Mouse (Mus musculus) myocyte (in vitro differentiated cells): ENCODE results near the gene Hcar2. TPM values are rescaled to one million over a fixed set of nuclear protein-coding genes. Genes with fewer than 3 reads are reported as not detected.

Experiments used
- H3K27me3 ChIP-seq: one replicate; pipeline ENCODE4 v1.6.1; 2011; ENCODE audit not compliant: control insufficient read depth, insufficient read depth, insufficient read length
- H3K36me3 ChIP-seq: one replicate; pipeline ENCODE4 v1.6.1; 2011; ENCODE audit not compliant: control insufficient read depth, insufficient read depth
- H3K4me2 ChIP-seq: one replicate; pipeline ENCODE4 v1.6.1; 2011; ENCODE audit warnings: low read depth, control low read depth
- H3K4me3 ChIP-seq: one replicate; pipeline ENCODE4 v1.5.1; 2011; ENCODE audit warnings: mild to moderate bottlenecking, control low read depth, moderate library complexity
- H3K79me2 ChIP-seq: one replicate; pipeline ENCODE4 v1.6.1; 2011; ENCODE audit not compliant: control insufficient read depth, insufficient read depth
- H3ac ChIP-seq: one replicate; pipeline ENCODE4 v1.6.1; 2011; ENCODE audit not compliant: control insufficient read depth, insufficient read length
- CEBPB ChIP-seq: IDR thresholded peaks from 2 replicates; pipeline ENCODE4 v1.6.1; 2011; ENCODE audit warnings: mild to moderate bottlenecking, moderate library complexity; ENCODE audit not compliant: poor library complexity, insufficient read depth, severe bottlenecking
- E2F4 ChIP-seq: IDR thresholded peaks from one replicate; pipeline ENCODE4 v1.6.1; 2011; ENCODE audit warnings: mild to moderate bottlenecking, control low read depth, moderate library complexity; ENCODE audit not compliant: insufficient read depth
- MAX ChIP-seq: IDR thresholded peaks from one replicate; pipeline ENCODE4 v1.6.1; 2011; ENCODE audit warnings: low read depth, mild to moderate bottlenecking, control low read depth
- MYOD1 ChIP-seq, 3 experiments: IDR thresholded peaks; one replicate each; pipeline ENCODE4 v1.6.1; 2011; ENCODE audit warnings: control low read depth in 2 of 3, low read depth in 2 of 3, mild to moderate bottlenecking in 2 of 3, moderate library complexity in 1 of 3; ENCODE audit not compliant: insufficient read length in 2 of 3, control insufficient read depth in 1 of 3
- MYOG ChIP-seq, 3 experiments: IDR thresholded peaks; one replicate each; pipeline ENCODE4 v1.6.1; 2011; ENCODE audit warnings: control low read depth in 2 of 3, low read depth in 2 of 3, mild to moderate bottlenecking in 2 of 3; ENCODE audit not compliant: insufficient read length in 2 of 3, control insufficient read depth in 1 of 3, insufficient read depth in 1 of 3
- POLR2A ChIP-seq: IDR thresholded peaks from one replicate; pipeline ENCODE4 v1.6.1; 2011; ENCODE audit warnings: low read depth, mild to moderate bottlenecking, control low read depth, moderate library complexity; ENCODE audit not compliant: insufficient read length
- POLR2AphosphoS2 ChIP-seq: IDR thresholded peaks from one replicate; pipeline ENCODE4 v1.6.1; 2011; ENCODE audit warnings: low read depth, control low read depth; ENCODE audit not compliant: insufficient read length
- REST ChIP-seq: IDR thresholded peaks from one replicate; pipeline ENCODE4 v1.6.1; 2011; ENCODE audit warnings: mild to moderate bottlenecking, control low read depth, moderate library complexity; ENCODE audit not compliant: insufficient read depth, insufficient read length
- SRF ChIP-seq: IDR thresholded peaks from one replicate; pipeline ENCODE4 v1.6.1; 2011; ENCODE audit warnings: low read depth; ENCODE audit not compliant: control insufficient read depth, insufficient read length
- TCF12 ChIP-seq: IDR thresholded peaks from one replicate; pipeline ENCODE4 v1.6.1; 2011; ENCODE audit warnings: mild to moderate bottlenecking, control low read depth; ENCODE audit not compliant: poor library complexity, insufficient read depth, severe bottlenecking
- TCF3 ChIP-seq: IDR thresholded peaks from one replicate; pipeline ENCODE4 v1.6.1; 2011; ENCODE audit warnings: low read depth, control low read depth; ENCODE audit not compliant: insufficient read length
- USF1 ChIP-seq: IDR thresholded peaks from one replicate; pipeline ENCODE4 v1.6.1; 2011; ENCODE audit warnings: low read depth, mild to moderate bottlenecking, control low read depth, moderate library complexity
- polyA plus RNA-seq: library from polyadenylated mRNA; unstranded; fragments of >200 nt; fragmentation: generic; extraction: Trizol; gene quantifications from one replicate; pipeline ENCODE4 v1.2.1, GENCODE M21; 2012; ENCODE audit warnings: missing spikeins

Gene Hcar2
- polyA plus RNA-seq, 1 experiment: not detected

DNA sequence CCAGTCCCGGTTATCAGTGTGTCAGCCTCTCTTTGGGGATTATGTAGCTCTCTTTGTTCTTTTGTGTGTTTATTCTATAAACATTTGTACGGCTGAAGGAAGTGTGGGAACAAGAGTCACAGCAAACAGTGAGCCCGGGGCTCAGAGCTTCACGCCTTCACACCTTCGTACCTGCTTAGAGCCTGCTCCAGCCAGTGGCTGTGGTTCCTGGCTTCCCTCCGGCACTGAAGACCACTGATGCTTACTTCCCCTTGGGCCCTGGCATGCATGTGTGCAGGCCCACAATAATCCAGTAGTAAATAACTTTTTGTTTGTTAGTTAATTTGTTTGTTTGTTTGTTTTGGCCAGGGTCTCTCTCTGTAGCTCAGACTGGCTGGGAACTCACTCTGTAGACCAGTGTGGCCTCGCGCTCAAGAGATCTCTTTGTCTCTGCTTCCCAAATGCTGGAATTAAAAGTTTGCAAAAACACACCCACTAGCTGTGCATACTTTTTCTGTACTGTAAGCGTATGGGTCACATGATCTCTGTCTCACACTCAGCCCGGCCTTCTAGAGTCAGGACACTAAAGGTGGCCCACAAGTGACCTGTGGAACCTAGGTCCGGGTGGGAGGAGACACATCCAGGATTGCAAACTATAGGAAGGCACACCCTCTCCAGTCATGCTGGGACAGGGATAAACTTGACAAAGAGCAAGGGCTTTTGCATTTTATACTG lies 22.9 kb downstream of the Hcar2 start:
- Histone ChIP-seq H3K4me3 (no peak overlapping the region), H3K79me2 (no peaks in the 10 kb centered on the region), H3K27me3 (no peaks in the 10 kb centered on the region), H3ac (no peak overlapping the region), H3K36me3 (no peaks in the 10 kb centered on the region), H3K4me2 (no peak overlapping the region)
- TF ChIP-seq TCF12 (no peak), SRF (no peak), USF1 (no peak), E2F4 (no peak), TCF3 (no peak), MAX (no peak), POLR2A (no peak), MYOG (IDR thresholded peaks at IDR 0.05; ENCODE audit: control insufficient read depth in 1 of 3, insufficient read depth in 1 of 3, insufficient read length in 2 of 3, low read depth in 2 of 3) (no peak), POLR2AphosphoS2 (no peak), REST (no peak), MYOD1 (IDR thresholded peaks at IDR 0.05; ENCODE audit: control insufficient read depth in 1 of 3, insufficient read length in 2 of 3, low read depth in 2 of 3) (no peak), CEBPB (no peak)

DNA sequence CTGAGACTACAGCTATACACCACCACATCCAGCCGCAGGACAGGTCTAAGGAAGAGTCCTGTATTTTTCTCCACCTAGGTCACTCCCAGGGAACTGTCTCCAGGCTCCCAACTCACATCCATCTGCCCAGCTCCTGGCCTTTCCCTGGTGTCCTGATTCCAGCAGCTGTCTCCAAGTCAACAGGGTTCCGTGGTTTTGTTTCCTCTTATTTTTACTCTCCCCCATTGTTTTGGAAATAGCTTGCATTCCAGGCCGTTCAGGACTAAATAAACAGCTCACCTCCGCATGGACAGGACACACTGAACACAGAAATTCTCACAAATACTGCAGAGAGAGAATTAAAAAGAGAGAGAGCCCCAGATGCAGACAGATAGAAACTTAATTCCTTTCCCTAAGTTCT lies 27.9 kb downstream of the Hcar2 start:
- Histone ChIP-seq H3K27me3 (no peaks in the 10 kb centered on the region), H3K4me3 (no peak overlapping the region), H3ac (no peak overlapping the region), H3K4me2 (no peak overlapping the region), H3K79me2 (no peaks in the 10 kb centered on the region), H3K36me3 (no peaks in the 10 kb centered on the region)
- TF ChIP-seq E2F4 (no peak), SRF (no peak), TCF12 (no peak), POLR2AphosphoS2 (no peak), CEBPB (no peak)

- Histone ChIP-seq H3K79me2 (no peaks in the 10 kb centered on the region), H3K36me3 (no peaks in the 10 kb centered on the region), H3K27me3 (no peaks in the 10 kb centered on the region), H3K4me2 (no peak overlapping the region), H3ac (no peak overlapping the region), H3K4me3 (no peak overlapping the region)
- TF ChIP-seq USF1: no peak
Measured at GRCm38 (mm10) chr5:123834836-123835235, 30.5 kb downstream of the Hcar2 start.

GRCm38 (mm10) chr5:123832309-123832708 lies 33.0 kb downstream of the Hcar2 start:
- Histone ChIP-seq H3K4me3 (no peak overlapping the region), H3ac (no peak overlapping the region), H3K27me3 (no peaks in the 10 kb centered on the region), H3K36me3 (no peaks in the 10 kb centered on the region), H3K79me2 (no peaks in the 10 kb centered on the region), H3K4me2 (no peak overlapping the region)
- TF ChIP-seq E2F4 (no peak), TCF12 (no peak), REST (no peak), MYOG (IDR thresholded peaks at IDR 0.05; ENCODE audit: control insufficient read depth in 1 of 3, insufficient read depth in 1 of 3, insufficient read length in 2 of 3, low read depth in 2 of 3) (no peak), MYOD1 (IDR thresholded peaks at IDR 0.05; ENCODE audit: control insufficient read depth in 1 of 3, insufficient read length in 2 of 3, low read depth in 2 of 3) (no peak), POLR2AphosphoS2 (no peak), CEBPB (no peak), TCF3 (no peak), MAX (no peak), USF1 (no peak), POLR2A (no peak), SRF (no peak)

- Histone ChIP-seq H3K79me2 (no peaks in the 10 kb centered on the region), H3K4me3 (no peak overlapping the region), H3K27me3 (no peaks in the 10 kb centered on the region), H3K4me2 (peak overlapping the region; percentile 40), H3K36me3 (no peaks in the 10 kb centered on the region), H3ac (no peak overlapping the region)
- TF ChIP-seq TCF12 (no peak), CEBPB (no peak), MYOD1 (IDR thresholded peaks at IDR 0.05; ENCODE audit: control insufficient read depth in 1 of 3, insufficient read length in 2 of 3, low read depth in 2 of 3) (no peak)
Measured at GRCm38 (mm10) chr5:123827659-123828091, 37.6 kb downstream of the Hcar2 start.
